Mouse (Mus musculus) midbrain, embryonic 13.5 days (tissue): ENCODE measurements around the gene Nfam1. TPM values are rescaled to one million over a fixed set of nuclear protein-coding genes. Genes with fewer than 3 reads are reported as not detected.

Experiments used
- ATAC-seq: fragments of 200-750 bp; cut with Nextera tagmentation; 2 replicates; pipeline ENCODE4 v1.8.0; 2017; ENCODE audit warnings: mild to moderate bottlenecking, moderate TSS enrichment, moderate library complexity
- H3K27ac ChIP-seq: fragments of 300-500 bp; sonication (generic); 2 replicates; pipeline ENCODE4 v1.5.1; 2015; ENCODE audit warnings: inconsistent platforms, mild to moderate bottlenecking, moderate library complexity
- H3K27me3 ChIP-seq: fragments of 300-500 bp; sonication (generic); 2 replicates; pipeline ENCODE4 v1.6.1; 2015; ENCODE audit warnings: mild to moderate bottlenecking, inconsistent platforms
- H3K36me3 ChIP-seq: fragments of 300-500 bp; sonication (generic); 2 replicates; pipeline ENCODE4 v1.6.1; 2015; ENCODE audit warnings: mild to moderate bottlenecking, inconsistent platforms
- H3K4me1 ChIP-seq: fragments of 300-500 bp; sonication (generic); replicated peaks from 2 replicates; pipeline ENCODE4 v1.6.1; 2015; ENCODE audit warnings: inconsistent platforms
- H3K4me2 ChIP-seq: fragments of 300-500 bp; sonication (generic); replicated peaks from 2 replicates; pipeline ENCODE4 v1.6.1; 2015; ENCODE audit warnings: moderate library complexity, mild to moderate bottlenecking, inconsistent platforms
- H3K4me3 ChIP-seq: fragments of 300-500 bp; sonication (generic); replicated peaks from 2 replicates; pipeline ENCODE4 v1.5.1; 2015; ENCODE audit warnings: mild to moderate bottlenecking, inconsistent platforms
- H3K9ac ChIP-seq: fragments of 300-500 bp; sonication (generic); replicated peaks from 2 replicates; pipeline ENCODE4 v1.6.1; 2015; ENCODE audit warnings: mild to moderate bottlenecking, inconsistent platforms
- H3K9me3 ChIP-seq: fragments of 300-500 bp; sonication (generic); 2 replicates; pipeline ENCODE4 v1.6.1; 2016; ENCODE audit warnings: mild to moderate bottlenecking, inconsistent platforms
- WGBS: fragments of 180-500 bp; shearing (Covaris S2); methylation state at CpG from one replicate; pipeline ENCODE4 v1.1.7; 2015; 5-methylcytosine and 5-hydroxymethylcytosine counted together
- polyA plus RNA-seq: library from polyadenylated mRNA; unstranded; fragments of >200 nt; fragmentation: Nextera tagmentation; extraction: Ambion mirVana; gene quantifications from 2 replicates; pipeline ENCODE4 v1.2.1, GENCODE M21; 2015

Nfam1 gene
- polyA plus RNA-seq, 1 experiment from 2014 or later, result 2.4 TPM

GRCm38 (mm10) chr15:82987732-82988112 is 45.4 kb downstream of the Nfam1 start, which contains the start of gene Tcf20:
Gene Tcf20 (minus strand): TSS chr15:82987872.
- Histone ChIP-seq H3K4me2 (peak within 1 kb of the TSS; percentile 93), H3K27me3 (peaks cover 20% of the 10 kb centered on the region), H3K36me3 (no peaks in the 10 kb centered on the region), H3K4me3 (peak within 1 kb of the TSS; percentile 51), H3K27ac (peak within 1 kb of the TSS; percentile 67), H3K9ac (peak within 1 kb of the TSS; percentile 67), H3K9me3 (no peaks in the 10 kb centered on the region), H3K4me1 (peaks cover 92% of the 10 kb centered on the region)
- peak; percentile 87 for ATAC-seq
- under 1% methylated on average over 20 of the region's 20 CpGs for WGBS

GRCm38 (mm10) chr15:82987014-82987731 is 45.9 kb downstream of the Nfam1 start:
- Histone ChIP-seq H3K27me3 (peaks cover 20% of the 10 kb centered on the region), H3K4me2 (peak overlapping the region; percentile 93), H3K9me3 (no peaks in the 10 kb centered on the region), H3K9ac (peak overlapping the region; percentile 67), H3K4me1 (peaks cover 92% of the 10 kb centered on the region), H3K27ac (peak overlapping the region; percentile 47; the same call in 1 of the 2 replicates), H3K4me3 (peak overlapping the region; percentile 51), H3K36me3 (no peaks in the 10 kb centered on the region)
- ATAC-seq, result peak; percentile 37; the same call in 1 of the 2 replicates
- WGBS, result 1% methylated on average over 38 of the region's 38 CpGs

GRCm38 (mm10) chr15:82984574-82984973 is 48.5 kb downstream of the Nfam1 start:
- Histone ChIP-seq H3K4me3 (no peak overlapping the region), H3K9ac (peak overlapping the region; percentile 29; the same call in 1 of the 2 replicates), H3K4me2 (peak overlapping the region; percentile 93), H3K36me3 (no peaks in the 10 kb centered on the region), H3K27me3 (peaks cover 20% of the 10 kb centered on the region), H3K9me3 (no peaks in the 10 kb centered on the region), H3K4me1 (peaks cover 85% of the 10 kb centered on the region), H3K27ac (peak overlapping the region; percentile 93)
- ATAC-seq, result no peak
- WGBS, result 51% methylated on average over 7 of the region's 7 CpGs

- no peak for ATAC-seq
- Histone ChIP-seq H3K4me1 (peaks cover 80% of the 10 kb centered on the region), H3K36me3 (no peaks in the 10 kb centered on the region), H3K4me2 (peak overlapping the region; percentile 93), H3K27ac (peak overlapping the region; percentile 93), H3K4me3 (no peak overlapping the region), H3K9ac (peak overlapping the region; percentile 57; the same call in 1 of the 2 replicates), H3K9me3 (no peaks in the 10 kb centered on the region), H3K27me3 (peaks cover 20% of the 10 kb centered on the region)
- whole genome bisulfite sequencing, result 10% methylated on average over 4 of the region's 4 CpGs
Observed at GRCm38 (mm10) chr15:82984097-82984496, 49.0 kb downstream of the Nfam1 start.

- Histone ChIP-seq H3K4me2 (peak overlapping the region; percentile 93), H3K36me3 (no peaks in the 10 kb centered on the region), H3K4me1 (peaks cover 74% of the 10 kb centered on the region), H3K4me3 (peak overlapping the region; percentile 26), H3K9ac (peak overlapping the region; percentile 57), H3K9me3 (no peaks in the 10 kb centered on the region), H3K27ac (peak overlapping the region; percentile 93), H3K27me3 (peaks cover 20% of the 10 kb centered on the region)
- ATAC-seq, result peak; percentile 54
- WGBS, result 3% methylated on average over 9 of the region's 9 CpGs
Observed at GRCm38 (mm10) chr15:82983416-82984026, 49.6 kb downstream of the Nfam1 start.

- Histone ChIP-seq H3K9me3 (no peaks in the 10 kb centered on the region), H3K27ac (peak overlapping the region; percentile 93), H3K27me3 (peaks cover 20% of the 10 kb centered on the region), H3K9ac (peak overlapping the region; percentile 57; the same call in 1 of the 2 replicates), H3K4me1 (peaks cover 68% of the 10 kb centered on the region), H3K4me3 (peak overlapping the region; percentile 26), H3K36me3 (no peaks in the 10 kb centered on the region), H3K4me2 (peak overlapping the region; percentile 93)
- WGBS, result 1% methylated on average over 16 of the region's 18 CpGs
- ATAC-seq, result no peak; the same call in 1 of the 2 replicates
Observed at GRCm38 (mm10) chr15:82982724-82983415, 50.2 kb downstream of the Nfam1 start.

- no peak for ATAC-seq
- 31% methylated on average over 15 of the region's 15 CpGs for WGBS
- H3K9ac ChIP-seq, result peak overlapping the region; percentile 57; the same call in 1 of the 2 replicates
- H3K36me3 ChIP-seq, result no peaks in the 10 kb centered on the region
- peaks cover 59% of the 10 kb centered on the region for H3K4me1 ChIP-seq
- H3K27ac ChIP-seq, result peak overlapping the region; percentile 93
- H3K27me3 ChIP-seq, result peaks cover 21% of the 10 kb centered on the region
- peak overlapping the region; percentile 93 for H3K4me2 ChIP-seq
- no peaks in the 10 kb centered on the region for H3K9me3 ChIP-seq
- H3K4me3 ChIP-seq, result no peak overlapping the region
Observed at GRCm38 (mm10) chr15:82981676-82982520, 51.2 kb downstream of the Nfam1 start.

GRCm38 (mm10) chr15:82979531-82979930 is 53.6 kb downstream of the Nfam1 start:
- no peak overlapping the region for H3K9ac ChIP-seq
- H3K4me1 ChIP-seq, result peaks cover 49% of the 10 kb centered on the region
- H3K9me3 ChIP-seq, result no peaks in the 10 kb centered on the region
- 83% methylated on average over 1 of the region's 1 CpGs for WGBS
- no peak overlapping the region for H3K4me3 ChIP-seq
- H3K4me2 ChIP-seq, result no peak overlapping the region
- no peak overlapping the region for H3K27ac ChIP-seq
- peaks cover 14% of the 10 kb centered on the region; the same call in 1 of the 2 replicates for H3K27me3 ChIP-seq
- ATAC-seq, result no peak
- no peaks in the 10 kb centered on the region for H3K36me3 ChIP-seq

GRCm38 (mm10) chr15:82974471-82974870 is 58.6 kb downstream of the Nfam1 start:
- ATAC-seq, result no peak
- 0 out of 2 replicates have a peak overlapping the region, but pooled peaks have one; percentile 1 for H3K9ac ChIP-seq
- H3K27me3 ChIP-seq, result peaks cover 12% of the 10 kb centered on the region; the same call in 1 of the 2 replicates
- no peaks in the 10 kb centered on the region for H3K9me3 ChIP-seq
- WGBS, result 78% methylated on average over 1 of the region's 1 CpGs
- no peak overlapping the region for H3K27ac ChIP-seq
- no peaks in the 10 kb centered on the region for H3K36me3 ChIP-seq
- H3K4me2 ChIP-seq, result no peak overlapping the region
- no peak overlapping the region for H3K4me3 ChIP-seq
- peaks cover 18% of the 10 kb centered on the region for H3K4me1 ChIP-seq

- no peak overlapping the region; the same call in 1 of the 2 replicates for H3K4me2 ChIP-seq
- no peak overlapping the region for H3K4me3 ChIP-seq
- no peaks in the 10 kb centered on the region for H3K9me3 ChIP-seq
- 25% methylated on average over 6 of the region's 6 CpGs for WGBS
- H3K27me3 ChIP-seq, result peaks cover 30% of the 10 kb centered on the region
- peaks cover 36% of the 10 kb centered on the region for H3K4me1 ChIP-seq
- no peak overlapping the region; the same call in 1 of the 2 replicates for H3K9ac ChIP-seq
- H3K27ac ChIP-seq, result peak overlapping the region; percentile 79
- H3K36me3 ChIP-seq, result no peaks in the 10 kb centered on the region
- ATAC-seq, result no peak
Observed at GRCm38 (mm10) chr15:82969206-82969721, 63.8 kb downstream of the Nfam1 start.

- H3K4me1 ChIP-seq, result peaks cover 40% of the 10 kb centered on the region
Observed at GRCm38 (mm10) chr15:82968449-82968848, 64.7 kb downstream of the Nfam1 start.

More at GRCm38 (mm10) chr15:82968449-82968848, 64.7 kb downstream of the Nfam1 start:
- peak; percentile 82 for ATAC-seq
- Histone ChIP-seq H3K4me2 (peak overlapping the region; percentile 49), H3K9ac (peak overlapping the region; percentile 55), H3K36me3 (no peaks in the 10 kb centered on the region), H3K9me3 (no peaks in the 10 kb centered on the region), H3K27ac (peak overlapping the region; percentile 79), H3K27me3 (peaks cover 30% of the 10 kb centered on the region), H3K4me3 (peak overlapping the region; percentile 18)
- 1% methylated on average over 22 of the region's 22 CpGs for WGBS
